Mouse (Mus musculus) testis, postnatal 14 days (tissue): ENCODE results near the gene 6430571L13Rik.

ENCODE experiments used
- DNase-seq: peaks from one replicate; pipeline ENCODE4 v3.0.0; 2021; ENCODE audit warnings: low spot score

Gene 6430571L13Rik

DNA sequence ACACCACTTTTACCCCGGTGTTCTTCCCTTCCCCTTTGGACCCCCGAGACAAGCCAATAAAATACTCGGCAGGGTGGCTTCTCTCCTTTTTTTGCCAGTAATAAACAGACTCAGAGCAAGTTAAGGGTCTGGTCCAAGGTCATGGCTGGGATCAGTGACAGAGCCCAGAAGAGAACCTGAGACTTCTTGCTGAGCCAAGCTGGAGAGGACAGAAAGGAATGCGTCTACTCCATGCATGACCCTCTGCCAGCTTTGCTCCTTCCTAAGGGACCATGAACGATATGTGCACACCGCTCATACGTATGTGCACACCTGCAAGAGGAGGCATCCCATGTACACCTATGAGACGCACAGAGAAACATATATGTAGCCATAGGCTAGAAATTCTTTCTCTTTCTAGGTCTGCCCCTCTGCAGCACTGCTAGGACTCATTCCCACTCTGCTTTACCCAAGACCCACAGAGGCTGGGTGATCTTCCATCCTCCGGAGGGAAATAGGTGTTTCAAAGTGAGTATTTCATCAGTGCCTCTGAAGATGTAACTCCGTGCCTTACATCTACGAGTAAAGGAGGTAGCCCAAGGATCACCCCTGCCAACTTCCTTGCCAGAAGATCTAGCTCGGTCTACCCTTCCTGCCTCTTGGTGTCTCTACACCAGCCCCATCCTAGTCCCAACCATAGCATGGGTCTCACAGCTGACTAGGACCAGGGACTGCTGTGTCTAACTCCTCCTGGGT is 676 bp downstream of the 6430571L13Rik start:
- no peak for DNase-seq

DNA sequence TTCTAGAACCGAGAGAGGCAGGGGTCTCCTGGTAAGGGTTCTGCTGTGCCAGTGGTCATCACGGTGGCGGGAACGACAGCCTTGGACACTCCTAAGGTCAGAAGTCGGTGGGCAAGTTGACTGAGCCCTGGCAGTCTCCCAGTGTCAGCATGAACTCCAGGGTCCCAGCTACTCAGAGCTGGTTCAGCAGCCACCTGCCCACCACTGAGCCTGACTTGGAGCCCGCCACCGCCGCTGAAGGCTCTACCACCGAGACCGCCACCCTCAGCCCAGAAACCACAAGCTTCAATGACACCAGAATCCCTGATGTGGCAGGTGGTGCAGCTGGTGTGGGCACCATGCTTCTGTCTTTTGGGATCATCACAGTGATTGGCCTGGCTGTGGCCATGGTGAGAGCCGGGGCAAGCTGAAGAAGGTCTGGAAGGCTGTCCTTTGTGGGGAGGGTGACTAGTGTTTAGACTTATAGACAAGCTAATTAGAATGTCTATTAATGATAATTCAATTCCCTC is 1.9 kb downstream of the 6430571L13Rik start:
- no peak for DNase-seq

DNA sequence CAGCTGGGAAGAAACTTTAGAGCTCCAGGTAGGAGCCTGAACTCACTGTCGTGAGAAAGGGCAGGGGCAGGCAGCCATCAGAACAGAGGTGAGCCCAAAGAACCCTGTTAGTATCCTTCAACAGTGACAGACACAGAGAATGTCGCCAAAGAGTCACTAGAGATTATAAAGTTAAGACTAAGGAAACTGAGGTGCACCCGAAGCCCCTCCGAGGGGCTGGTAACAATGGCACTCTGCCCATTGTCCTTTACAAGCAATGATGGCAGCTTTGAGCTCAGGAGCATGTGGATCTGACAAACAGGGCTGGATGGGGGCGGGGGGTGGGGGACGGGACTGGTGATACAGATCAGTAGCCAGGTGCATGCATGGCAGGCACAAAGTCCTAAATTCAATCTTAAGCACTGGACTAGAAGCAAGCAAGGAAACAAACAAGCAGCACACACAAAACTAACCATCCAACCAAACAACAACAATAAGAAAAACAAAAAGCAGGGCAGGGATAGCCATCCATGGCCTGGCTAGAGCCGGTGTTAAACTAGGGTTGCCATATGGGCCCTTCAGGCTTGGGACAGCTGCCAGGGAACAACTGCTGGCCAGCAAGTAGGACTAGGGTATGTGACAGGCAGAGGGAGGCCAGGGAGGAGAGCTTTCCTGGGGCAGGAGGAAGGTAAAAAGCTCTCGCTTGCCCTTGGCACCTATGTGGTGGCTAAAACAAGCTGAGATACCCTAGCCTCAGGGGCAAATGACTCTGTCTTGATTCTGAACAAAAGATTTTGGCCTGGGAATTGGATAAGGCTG is 2.9 kb downstream of the 6430571L13Rik start:
- DNase-seq, result no peak

DNA sequence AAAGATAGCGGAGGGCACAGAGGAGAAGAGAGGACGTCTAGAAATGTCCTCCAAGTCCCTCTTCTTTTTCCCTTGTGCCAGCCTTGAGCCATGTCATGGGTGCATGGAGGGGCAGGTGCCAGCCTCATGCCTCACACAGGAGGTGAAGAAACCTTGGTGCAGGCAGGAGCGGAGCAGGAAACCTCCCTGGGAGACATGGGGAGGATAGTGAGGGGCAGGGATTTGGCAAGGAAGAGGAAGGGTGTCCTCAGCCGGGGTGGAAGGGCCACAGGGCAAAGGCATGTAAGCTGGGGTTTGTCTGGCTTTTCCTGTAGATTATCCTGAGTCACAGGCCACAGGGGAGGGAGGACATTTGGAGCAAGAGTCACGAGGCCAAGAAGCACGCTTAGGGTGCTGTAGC is 3.6 kb downstream of the 6430571L13Rik start:
- DNase-seq, result no peak

GRCm38 (mm10) chr9:107346081-107346480 is 5.7 kb downstream of the 6430571L13Rik start:
- DNase-seq, result no peak

DNA sequence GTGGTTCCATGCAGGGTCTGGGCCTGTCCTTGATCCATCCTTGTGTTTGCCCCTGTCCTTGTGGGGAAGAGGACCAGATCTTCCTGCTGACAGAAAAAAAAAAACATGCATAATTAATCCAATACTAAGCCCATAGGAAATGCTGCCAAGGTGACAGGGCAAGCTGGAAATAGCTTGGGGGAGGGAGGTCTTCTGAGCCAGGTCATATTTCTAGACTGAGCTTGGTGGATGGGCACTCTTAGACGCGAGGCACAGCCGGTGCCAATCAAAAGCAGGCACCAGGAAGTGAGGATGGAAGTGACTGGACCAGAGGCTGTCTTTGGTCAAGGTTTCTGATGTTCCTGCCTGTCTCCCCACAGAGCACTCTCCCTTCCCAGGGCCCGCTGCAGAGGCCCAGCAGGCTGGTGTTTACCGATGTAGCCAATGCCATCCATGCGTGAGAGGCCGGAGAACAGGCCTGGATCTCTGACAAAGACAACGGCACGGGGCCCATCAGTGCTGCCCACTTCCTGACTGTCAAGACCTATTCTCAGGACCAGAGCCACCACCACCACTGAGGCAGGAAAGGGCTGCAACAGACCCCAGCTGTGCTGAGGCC is 7.3 kb downstream of the 6430571L13Rik start:
- no peak for DNase-seq

DNA sequence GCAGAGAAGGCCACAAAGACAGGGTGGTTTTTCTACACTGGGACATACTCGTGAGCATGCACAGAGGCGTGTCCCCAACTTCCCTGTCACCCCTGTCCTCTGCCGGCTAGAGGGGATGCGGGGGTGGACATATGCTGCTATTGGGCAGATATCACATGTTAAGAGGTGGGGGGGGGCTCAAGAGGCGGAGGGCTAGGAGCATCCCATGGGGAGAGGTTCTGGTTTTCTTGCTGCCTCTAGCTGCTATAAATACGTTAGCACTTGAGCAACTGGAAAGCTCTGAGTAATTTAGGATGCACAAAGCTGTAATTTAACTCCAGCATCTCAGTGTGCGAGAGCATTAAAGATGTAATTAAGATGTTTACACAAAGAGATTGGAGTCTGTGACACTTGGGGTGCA is 8.9 kb downstream of the 6430571L13Rik start:
- no peak for DNase-seq

DNA sequence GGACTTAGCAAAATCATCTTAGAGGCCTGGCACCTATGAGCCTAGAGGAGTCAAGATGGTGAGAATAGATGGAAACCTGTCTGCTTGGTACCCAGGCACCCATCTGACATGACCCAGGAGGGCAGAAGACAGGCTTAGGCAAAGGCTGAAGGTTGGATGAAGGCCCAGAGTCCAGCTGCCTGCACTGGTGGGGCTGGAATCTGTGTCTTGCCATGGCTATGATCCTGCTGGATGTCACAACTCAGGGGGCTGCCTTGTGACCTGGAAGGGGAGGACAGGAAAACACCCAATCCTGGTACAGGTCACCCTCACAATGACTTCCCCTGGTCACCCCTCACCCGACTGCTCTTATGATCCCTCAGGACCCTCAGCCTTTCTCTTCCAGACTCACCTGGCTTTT is 14.4 kb downstream of the 6430571L13Rik start:
- DNase-seq, result no peak

DNA sequence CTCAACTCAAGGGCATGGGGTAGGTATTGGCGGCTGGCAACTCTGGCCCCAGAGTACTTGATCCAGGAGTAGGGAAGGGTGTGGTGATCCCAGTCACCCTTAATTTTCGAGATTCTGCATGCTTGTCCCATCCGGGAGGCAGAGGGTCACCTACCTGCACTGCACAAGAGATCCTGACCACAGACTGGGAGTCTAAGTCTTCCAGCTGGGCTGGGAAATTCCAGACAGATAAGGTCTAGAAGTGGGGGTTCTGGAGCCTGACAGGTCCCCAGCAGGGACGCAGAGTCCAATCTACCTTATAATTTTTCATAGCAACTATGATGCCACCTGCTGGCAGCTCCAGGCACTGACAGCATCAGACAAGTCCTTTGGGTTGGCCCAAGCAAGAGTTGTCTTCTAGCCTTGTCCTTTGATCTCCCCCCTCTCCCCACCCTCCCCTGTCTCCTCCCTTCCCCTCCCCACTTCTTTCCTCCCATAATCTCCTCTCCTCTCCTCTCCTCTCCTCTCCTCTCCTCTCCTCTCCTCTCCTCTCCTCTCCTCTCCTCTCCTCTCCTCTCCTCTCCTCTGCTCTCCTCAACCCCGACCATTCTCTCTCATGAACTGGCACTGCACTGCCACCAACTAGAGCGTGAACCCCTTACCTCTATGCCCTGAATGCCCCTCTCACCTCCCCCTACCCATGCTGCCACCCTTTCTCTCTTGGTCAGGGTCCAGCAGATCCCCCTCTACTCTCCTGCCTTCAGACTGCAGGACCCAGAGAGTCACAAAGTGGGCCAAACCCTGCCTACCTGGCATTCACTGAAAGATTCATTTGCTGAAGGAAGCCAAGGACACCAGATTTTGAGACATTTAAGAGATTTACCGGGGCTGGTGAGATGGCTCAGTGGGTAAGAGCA is 15.7 kb downstream of the 6430571L13Rik start:
- no peak for DNase-seq

GRCm38 (mm10) chr9:107357651-107358050 is 17.2 kb downstream of the 6430571L13Rik start:
- DNase-seq, result peak; percentile 73

DNA sequence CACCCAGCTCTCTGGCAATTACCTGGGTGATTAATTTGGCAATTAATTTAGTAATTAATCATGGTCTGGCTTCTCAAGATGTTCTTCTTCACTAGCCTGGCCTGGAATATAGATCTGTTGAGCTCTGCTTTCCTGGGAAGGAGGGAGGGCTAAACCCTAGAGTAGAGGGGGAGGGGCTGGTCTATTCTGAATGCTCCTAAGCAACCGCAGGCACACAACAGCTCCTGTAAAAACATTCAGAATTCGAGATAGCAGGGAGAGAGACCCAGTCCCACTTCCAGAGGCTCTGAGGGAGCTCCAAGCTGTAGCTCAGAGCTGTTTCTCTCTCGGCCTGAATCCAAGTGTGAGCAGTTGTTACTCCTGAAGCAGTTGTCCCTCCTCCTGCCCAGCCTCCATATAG is 20.6 kb downstream of the 6430571L13Rik start:
- DNase-seq, result no peak

GRCm38 (mm10) chr9:107366644-107367043 is 26.2 kb downstream of the 6430571L13Rik start:
- DNase-seq, result peak; percentile 39

DNA sequence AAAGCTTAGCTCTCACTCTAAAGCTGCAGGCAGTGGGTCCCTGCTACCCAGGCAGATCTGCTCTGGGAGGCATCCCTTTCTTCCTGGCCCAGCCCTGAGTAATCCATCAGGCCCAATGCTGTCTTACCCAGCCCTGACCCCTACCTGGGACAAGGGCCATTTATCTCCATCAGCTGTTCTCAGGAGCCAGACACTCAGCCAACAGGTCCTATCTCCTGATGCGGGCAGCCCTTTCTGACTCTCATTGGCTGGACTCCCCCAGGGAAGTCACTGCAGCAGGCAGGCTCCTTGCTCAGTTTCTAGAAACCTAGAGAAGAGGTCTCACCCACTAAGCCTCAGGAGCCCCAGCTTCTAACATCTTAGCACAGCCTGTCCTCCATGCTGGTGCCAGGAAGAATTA is 27.9 kb downstream of the 6430571L13Rik start:
- no peak for DNase-seq

DNA sequence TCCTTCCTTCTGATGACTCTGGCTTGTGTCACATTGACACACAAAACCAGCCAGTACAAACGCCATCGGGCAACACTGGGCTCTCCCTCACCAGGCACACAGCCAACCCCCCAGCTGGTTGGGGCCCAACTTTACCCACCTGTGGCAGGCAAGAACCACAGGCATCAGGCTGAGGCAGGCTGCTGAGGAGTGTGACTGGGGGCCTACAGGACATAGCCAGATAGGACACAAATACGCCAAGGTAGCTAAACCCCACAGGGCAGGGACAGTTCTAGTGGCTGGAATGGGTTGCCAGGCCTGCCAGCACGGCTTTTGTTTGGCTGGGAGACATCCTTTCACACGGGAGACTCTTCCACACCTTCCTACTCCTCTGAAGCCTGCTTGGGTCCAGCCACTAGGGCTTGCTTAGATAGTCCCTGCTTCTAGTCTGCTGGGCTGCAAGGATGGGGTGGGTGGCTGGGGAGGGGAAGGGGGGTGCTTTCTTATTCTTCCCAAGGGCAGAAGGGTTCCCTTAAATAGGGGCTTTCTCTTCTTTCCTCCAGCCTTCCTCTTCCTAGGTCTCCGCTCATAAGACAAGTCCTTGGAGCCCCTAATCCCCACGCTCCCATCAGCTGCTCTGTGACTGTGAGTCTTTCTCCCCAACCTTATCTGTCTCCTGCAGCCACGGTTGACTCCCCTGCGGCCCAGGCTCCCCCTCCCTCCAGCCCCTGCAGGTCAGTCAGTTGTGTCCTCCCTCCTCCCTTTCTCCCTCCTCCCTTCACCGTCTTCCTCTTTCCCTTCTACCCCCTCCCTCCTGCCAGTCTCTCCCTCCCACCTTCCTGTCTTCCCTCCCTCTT is 29.1 kb downstream of the 6430571L13Rik start:
- DNase-seq, result no peak

- DNase-seq, result no peak
Measured at GRCm38 (mm10) chr9:107370106-107370463, 29.7 kb downstream of the 6430571L13Rik start.

DNA sequence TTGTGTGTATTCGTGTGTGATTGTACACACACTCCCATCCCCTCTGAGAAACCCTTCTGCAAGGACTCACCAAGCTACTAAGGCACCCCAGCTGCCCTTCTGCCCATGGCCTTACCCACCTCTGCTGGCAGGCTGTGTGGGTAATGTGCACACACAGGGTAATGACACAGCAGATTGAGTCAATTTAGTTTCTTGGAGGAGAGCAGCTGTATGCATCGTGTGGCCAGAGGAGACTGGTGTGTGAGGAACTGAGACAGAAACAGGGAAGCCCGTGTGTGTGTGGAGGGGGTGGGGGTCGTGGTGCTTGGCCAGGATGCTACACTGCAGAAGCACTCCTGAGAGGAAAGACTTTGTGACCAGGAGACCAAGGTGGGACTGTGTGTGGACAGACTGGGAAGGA is 32.0 kb downstream of the 6430571L13Rik start:
- no peak for DNase-seq

GRCm38 (mm10) chr9:107374623-107375022 is 34.2 kb downstream of the 6430571L13Rik start:
- DNase-seq, result peak; percentile 37

DNA sequence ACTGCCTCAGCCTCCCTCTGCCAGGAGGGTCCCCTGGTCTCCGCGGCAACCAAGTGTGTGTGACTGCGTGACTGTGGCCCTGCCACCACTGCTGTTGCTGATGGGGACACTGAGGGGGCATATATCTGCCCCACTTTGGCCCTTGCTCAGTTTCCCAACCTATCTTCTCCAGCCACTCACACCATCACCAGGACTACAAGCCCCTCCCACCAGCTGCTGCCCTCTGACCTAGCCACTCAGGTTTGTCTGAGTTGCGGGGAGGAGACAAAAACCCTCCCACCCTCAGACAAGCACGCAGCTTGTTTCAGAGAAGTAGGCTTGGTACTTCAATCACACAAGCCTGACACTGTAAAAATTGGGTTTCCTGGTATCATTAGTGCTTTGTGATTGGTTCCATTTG is 35.0 kb downstream of the 6430571L13Rik start:
- DNase-seq, result no peak

GRCm38 (mm10) chr9:107377961-107378512 is 37.6 kb downstream of the 6430571L13Rik start:
- peak; percentile 46 for DNase-seq

DNA sequence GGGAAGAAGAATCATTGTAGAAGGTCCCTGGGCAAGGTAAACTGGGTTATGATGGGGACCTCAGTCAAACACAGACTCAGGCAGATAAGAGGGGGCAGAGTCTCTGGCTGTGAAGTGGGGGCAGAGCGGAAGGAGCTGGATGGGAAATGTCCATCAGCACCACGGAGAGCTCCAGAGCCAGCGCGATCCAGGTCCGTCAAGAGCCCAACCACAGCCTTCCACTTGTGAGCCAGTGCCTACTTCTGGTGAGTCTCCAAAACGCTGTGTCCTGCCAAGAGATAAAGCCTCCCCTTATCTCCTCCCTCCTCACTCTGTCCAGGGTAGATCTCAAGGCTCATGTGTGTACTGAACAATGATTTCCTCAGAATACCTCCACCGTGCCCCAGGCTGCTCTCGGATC is 41.3 kb downstream of the 6430571L13Rik start:
- DNase-seq, result peak; percentile 41

- no peak for DNase-seq
Measured at GRCm38 (mm10) chr9:107384396-107384795, 44.0 kb downstream of the 6430571L13Rik start.
